Mouse (Mus musculus) heart, embryonic 12.5 days (tissue): Measurements from ENCODE around the gene Arhgap35. TPM values are rescaled to one million over a fixed set of nuclear protein-coding genes. Genes with fewer than 3 reads are reported as not detected.
"Not testable (repeated sequence)": the region's sequence is repeated elsewhere in the genome, so short reads cannot be mapped to it uniquely, and the experiment has no call there.

Source experiments
- ATAC-seq: fragments of 200-750 bp; cut with Nextera tagmentation; 2 replicates; pipeline ENCODE4 v1.8.0; 2017; ENCODE audit warnings: moderate TSS enrichment, moderate library complexity; ENCODE audit not compliant: insufficient number of reproducible peaks, low FRiP score
- H3K27ac ChIP-seq: fragments of 300-500 bp; sonication (generic); 2 replicates; pipeline ENCODE4 v1.5.1; 2016; ENCODE audit warnings: mild to moderate bottlenecking, moderate library complexity; ENCODE audit not compliant: poor library complexity, severe bottlenecking
- H3K27me3 ChIP-seq: fragments of 300-500 bp; sonication (generic); replicated peaks from 2 replicates; pipeline ENCODE4 v1.6.1; 2016; ENCODE audit warnings: mild to moderate bottlenecking, moderate library complexity
- H3K36me3 ChIP-seq: fragments of 300-500 bp; sonication (generic); 2 replicates; pipeline ENCODE4 v1.6.1; 2016; ENCODE audit warnings: mild to moderate bottlenecking, moderate library complexity
- H3K4me1 ChIP-seq: fragments of 300-500 bp; sonication (generic); replicated peaks from 2 replicates; pipeline ENCODE4 v1.6.1; 2016; ENCODE audit warnings: mild to moderate bottlenecking
- H3K4me2 ChIP-seq: fragments of 300-500 bp; sonication (generic); 2 replicates; pipeline ENCODE4 v1.6.1; 2016; ENCODE audit warnings: mild to moderate bottlenecking, moderate library complexity
- H3K4me3 ChIP-seq: fragments of 300-500 bp; sonication (generic); 2 replicates; pipeline ENCODE4 v1.5.1; 2016; ENCODE audit warnings: mild to moderate bottlenecking
- H3K9ac ChIP-seq: fragments of 300-500 bp; sonication (generic); 2 replicates; pipeline ENCODE4 v1.6.1; 2016; ENCODE audit warnings: mild to moderate bottlenecking, moderate library complexity
- H3K9me3 ChIP-seq: fragments of 300-500 bp; sonication (generic); replicated peaks from 2 replicates; pipeline ENCODE4 v1.6.1; 2016; ENCODE audit warnings: mild to moderate bottlenecking, moderate library complexity
- WGBS: fragments of 180-500 bp; shearing (Covaris S2); methylation state at CpG from one replicate; pipeline ENCODE4 v1.1.7; 2016; 5-methylcytosine and 5-hydroxymethylcytosine counted together
- polyA plus RNA-seq: library from polyadenylated mRNA; unstranded; fragments of >200 nt; fragmentation: Nextera tagmentation; extraction: Ambion mirVana; gene quantifications from 2 replicates; pipeline ENCODE4 v1.2.1, GENCODE M21; 2016

Arhgap35 gene
- 20.3 and 21.4 TPM in 2 replicates for polyA plus RNA-seq

DNA sequence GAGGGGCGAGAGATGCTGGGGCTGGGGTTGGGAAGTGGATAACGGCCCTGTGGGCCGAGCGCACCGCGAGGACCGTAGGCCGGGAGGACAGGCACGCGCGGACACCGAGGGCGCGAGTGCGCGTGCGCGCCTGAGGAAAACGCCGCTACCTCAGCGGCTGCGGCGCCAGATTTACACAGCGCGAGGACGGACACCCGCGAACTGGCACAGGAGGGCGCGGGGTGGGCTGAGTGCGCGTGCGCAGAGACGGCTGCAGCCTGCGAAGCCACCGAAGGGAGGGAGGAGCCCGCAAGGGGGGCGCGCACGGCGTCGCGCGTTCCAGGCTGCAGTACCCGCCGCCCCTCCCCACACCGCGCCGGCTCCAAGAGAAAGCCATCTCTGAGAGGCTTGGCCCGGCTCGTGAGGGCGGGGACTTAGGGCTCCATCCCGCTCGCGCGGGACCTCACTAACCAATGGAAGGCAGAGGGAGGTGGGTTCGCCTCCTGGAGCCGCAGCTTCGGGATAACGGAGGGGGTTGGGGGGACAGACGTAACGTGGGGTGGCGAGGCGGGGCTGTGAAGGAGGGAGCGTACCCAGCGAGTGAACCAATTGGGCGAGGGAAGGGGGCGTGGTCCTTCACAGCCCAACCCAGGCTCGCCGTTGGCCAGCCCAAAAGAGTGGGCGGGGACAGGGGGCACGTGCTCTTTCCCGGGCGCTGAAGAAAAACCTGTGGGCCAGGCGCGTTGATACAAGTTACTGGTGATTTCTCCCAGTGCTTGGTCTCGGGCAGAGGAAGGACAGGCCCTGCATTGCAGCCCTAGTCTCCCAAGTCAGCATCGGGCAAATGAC is at the start of gene Arhgap35:
Gene Arhgap35 (minus strand): TSS at position 106 of the 828 bp plus-strand sequence.
- peak; percentile 95 for ATAC-seq
- Histone ChIP-seq H3K36me3 (0 out of 2 replicates have a peak, but pooled peaks cover 3% of the 10 kb centered on the region), H3K27me3 (no peaks in the 10 kb centered on the region), H3K4me1 (peaks cover 47% of the 10 kb centered on the region), H3K9ac (peak within 1 kb of the TSS; percentile 95), H3K4me3 (peak within 1 kb of the TSS; percentile 67), H3K4me2 (peak within 1 kb of the TSS; percentile 88), H3K27ac (peak within 1 kb of the TSS; percentile 99), H3K9me3 (no peaks in the 10 kb centered on the region)
- WGBS, result under 1% methylated on average over 74 of the region's 78 CpGs

DNA sequence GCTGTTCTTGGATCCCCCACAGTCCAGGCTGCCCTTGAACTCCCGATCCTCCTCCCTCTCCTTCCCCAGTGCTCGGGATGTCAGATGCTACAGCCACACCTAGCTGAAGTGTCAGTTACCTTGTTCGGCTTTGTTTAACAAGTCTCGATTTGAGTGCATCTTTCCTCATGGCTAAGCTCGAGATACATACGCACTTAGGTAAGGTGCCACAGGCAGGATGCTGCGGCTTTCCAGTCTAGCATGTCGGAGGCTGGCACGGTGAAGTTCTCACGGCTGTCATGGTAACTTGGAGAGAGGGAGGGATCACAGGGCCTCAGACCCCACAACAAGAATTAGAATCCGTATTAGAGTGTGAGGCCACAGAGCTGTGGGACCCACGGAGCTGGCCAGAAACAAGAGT is 29.5 kb upstream of the Arhgap35 start:
- WGBS, result 71% methylated on average over 12 of the region's 12 CpGs
- Histone ChIP-seq H3K36me3 (no peaks in the 10 kb centered on the region), H3K27ac (no peak overlapping the region), H3K4me1 (0 out of 2 replicates have a peak, but pooled peaks cover 3% of the 10 kb centered on the region), H3K4me3 (no peak overlapping the region), H3K4me2 (no peak overlapping the region), H3K9ac (no peak overlapping the region), H3K9me3 (peaks cover 3% of the 10 kb centered on the region; the same call in 1 of the 2 replicates), H3K27me3 (no peaks in the 10 kb centered on the region)
- no peak for ATAC-seq

DNA sequence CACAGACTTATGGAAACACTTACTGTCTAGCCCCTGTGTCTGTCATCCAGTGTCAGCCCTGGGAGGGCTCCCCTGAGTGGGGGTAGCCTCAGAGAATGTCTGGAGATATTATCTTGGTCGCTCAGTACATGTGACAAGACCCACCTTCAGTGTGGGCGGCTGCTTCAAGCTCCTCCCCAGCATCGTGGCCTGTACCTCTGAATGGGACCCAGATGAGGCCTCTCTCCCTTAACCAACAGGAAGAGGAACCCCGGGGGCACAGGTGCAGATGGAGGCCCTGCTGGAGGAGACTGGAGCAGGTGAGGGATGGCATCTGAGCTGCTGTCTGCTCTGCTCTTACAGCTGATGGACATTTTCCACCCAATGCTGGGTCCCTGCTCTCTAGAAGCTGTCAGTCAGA is 28.3 kb upstream of the Arhgap35 start:
- not testable (repeated sequence) for H3K27ac ChIP-seq, H3K9me3 ChIP-seq, H3K4me1 ChIP-seq, H3K27me3 ChIP-seq, H3K4me3 ChIP-seq, H3K36me3 ChIP-seq, H3K9ac ChIP-seq, H3K4me2 ChIP-seq, ATAC-seq
- 42% methylated on average over 4 of the region's 4 CpGs for WGBS

DNA sequence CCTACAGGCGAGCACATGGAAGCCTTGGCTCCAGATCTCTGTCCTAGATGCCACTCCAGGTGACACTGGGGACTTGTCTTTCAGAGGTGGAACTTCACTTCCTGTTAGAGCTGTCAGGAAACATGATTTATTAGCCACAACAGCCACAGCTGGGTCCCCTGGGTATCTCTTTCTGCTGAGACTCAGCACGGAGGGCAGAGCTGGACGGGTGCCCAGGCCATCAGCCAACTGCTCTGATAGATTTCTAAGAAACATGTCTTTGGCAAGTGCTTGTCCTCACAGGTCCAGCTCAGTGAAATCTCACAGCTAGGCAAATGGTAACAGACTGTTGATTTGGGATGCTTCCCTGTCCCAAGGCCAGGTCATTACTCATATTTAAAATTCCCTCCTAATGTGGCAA is 24.2 kb upstream of the Arhgap35 start:
- ATAC-seq, result no peak
- Histone ChIP-seq H3K4me3 (no peak overlapping the region), H3K9ac (no peak overlapping the region), H3K4me1 (peaks cover 9% of the 10 kb centered on the region; the same call in 1 of the 2 replicates), H3K9me3 (peaks cover 3% of the 10 kb centered on the region; the same call in 1 of the 2 replicates), H3K27me3 (no peaks in the 10 kb centered on the region), H3K27ac (no peak overlapping the region), H3K4me2 (no peak overlapping the region), H3K36me3 (no peaks in the 10 kb centered on the region)
- 62% methylated on average over 3 of the region's 3 CpGs for WGBS

DNA sequence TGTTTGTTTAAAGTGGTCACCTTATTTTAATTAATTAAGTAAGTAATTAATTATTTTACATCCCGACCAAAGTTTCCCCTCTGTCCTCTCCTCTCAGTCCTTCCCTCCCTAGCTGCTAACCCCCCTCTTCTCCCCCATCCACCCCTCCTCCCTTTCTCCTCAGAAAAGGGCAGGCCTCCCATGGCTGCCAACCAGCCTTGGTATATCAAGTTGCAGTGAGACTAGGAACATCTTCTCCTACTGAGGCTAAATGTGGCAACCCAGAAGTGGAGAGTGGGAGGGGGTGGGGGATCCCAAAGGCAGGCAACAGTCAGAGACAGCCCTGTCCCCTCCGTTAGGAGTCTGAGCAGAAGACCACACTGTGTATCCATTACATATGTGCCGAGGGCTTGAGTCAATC is 20.3 kb upstream of the Arhgap35 start:
- Histone ChIP-seq H3K4me3 (no peak overlapping the region), H3K36me3 (no peaks in the 10 kb centered on the region), H3K4me1 (peaks cover 9% of the 10 kb centered on the region; the same call in 1 of the 2 replicates), H3K27me3 (no peaks in the 10 kb centered on the region), H3K9ac (no peak overlapping the region), H3K9me3 (peaks cover 3% of the 10 kb centered on the region; the same call in 1 of the 2 replicates), H3K4me2 (no peak overlapping the region), H3K27ac (no peak overlapping the region)
- no peak for ATAC-seq
- WGBS, result 55% methylated on average over 3 of the region's 3 CpGs

DNA sequence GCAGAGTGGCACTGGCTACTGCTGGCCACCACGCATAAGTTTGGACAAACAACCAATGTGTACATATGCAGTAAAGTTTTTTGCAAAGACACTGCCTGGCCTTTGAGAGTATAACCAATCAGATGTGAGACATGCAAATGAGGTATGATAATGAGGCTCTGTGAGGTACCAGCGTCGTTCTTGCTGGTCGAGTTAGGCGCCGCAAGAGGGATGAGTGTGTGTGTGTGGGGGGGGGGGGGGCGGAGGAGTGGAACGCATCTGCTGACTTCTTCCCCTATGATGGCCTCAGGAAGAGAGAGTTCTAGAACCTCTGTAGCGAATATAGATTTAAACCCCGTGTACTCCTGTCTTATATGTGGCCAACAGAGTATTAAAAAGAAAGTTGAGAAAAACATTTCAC is 19.1 kb upstream of the Arhgap35 start:
- ATAC-seq, H3K9ac ChIP-seq, H3K4me2 ChIP-seq, H3K27ac ChIP-seq, H3K4me3 ChIP-seq, H3K4me1 ChIP-seq, H3K27me3 ChIP-seq, H3K36me3 ChIP-seq, H3K9me3 ChIP-seq: not testable (repeated sequence)
- 16% methylated on average over 10 of the region's 10 CpGs for WGBS

DNA sequence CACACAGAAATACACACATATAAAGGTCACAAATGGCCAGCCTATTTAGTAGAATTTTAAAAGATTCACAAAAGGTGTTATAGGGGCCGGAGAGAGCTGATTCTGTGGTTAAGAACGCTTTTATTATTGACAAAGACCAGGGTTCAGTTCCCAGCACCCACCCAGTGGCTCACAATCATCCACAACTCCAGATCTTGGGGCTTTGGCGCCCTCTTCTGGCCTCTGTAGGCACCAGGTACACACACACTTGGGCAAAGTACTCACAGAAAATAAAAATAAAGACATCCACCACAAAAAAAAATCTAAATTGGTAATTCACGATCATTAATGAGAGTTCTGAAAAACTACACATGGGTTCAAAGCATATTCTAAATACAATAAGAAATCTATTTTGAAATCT is 17.1 kb upstream of the Arhgap35 start:
- 61% methylated on average over 4 of the region's 4 CpGs for WGBS
- Histone ChIP-seq H3K27me3 (no peaks in the 10 kb centered on the region), H3K9ac (no peak overlapping the region), H3K27ac (no peak overlapping the region), H3K9me3 (no peaks in the 10 kb centered on the region), H3K4me3 (no peak overlapping the region), H3K36me3 (no peaks in the 10 kb centered on the region), H3K4me1 (no peaks in the 10 kb centered on the region), H3K4me2 (no peak overlapping the region)
- no peak for ATAC-seq

DNA sequence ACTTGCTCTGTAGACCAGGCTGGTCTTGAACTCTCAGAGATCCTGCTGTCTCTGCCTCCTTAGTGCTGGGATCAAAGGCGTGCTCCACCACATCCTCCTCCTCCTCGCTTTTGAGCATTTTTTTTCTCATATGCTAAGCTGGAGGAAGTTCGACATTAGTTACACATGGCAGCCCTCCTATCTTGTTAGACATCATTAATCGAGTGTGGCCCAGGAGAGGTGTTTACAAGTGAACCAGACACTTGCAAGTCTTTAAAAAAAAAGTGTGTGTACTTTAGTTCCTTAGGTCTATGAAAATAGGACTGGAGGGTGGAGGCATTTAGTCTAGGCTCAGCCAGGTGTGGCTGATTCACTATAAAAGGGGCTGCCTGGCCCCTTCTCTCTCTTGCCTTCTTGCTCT is 16.2 kb upstream of the Arhgap35 start:
- H3K36me3 ChIP-seq, result no peaks in the 10 kb centered on the region
- no peaks in the 10 kb centered on the region for H3K4me1 ChIP-seq
- 78% methylated on average over 4 of the region's 4 CpGs for WGBS
- H3K4me3 ChIP-seq, result no peak overlapping the region
- H3K9me3 ChIP-seq, result no peaks in the 10 kb centered on the region
- no peaks in the 10 kb centered on the region for H3K27me3 ChIP-seq
- no peak overlapping the region for H3K27ac ChIP-seq
- no peak overlapping the region for H3K4me2 ChIP-seq
- ATAC-seq, result no peak
- no peak overlapping the region for H3K9ac ChIP-seq

DNA sequence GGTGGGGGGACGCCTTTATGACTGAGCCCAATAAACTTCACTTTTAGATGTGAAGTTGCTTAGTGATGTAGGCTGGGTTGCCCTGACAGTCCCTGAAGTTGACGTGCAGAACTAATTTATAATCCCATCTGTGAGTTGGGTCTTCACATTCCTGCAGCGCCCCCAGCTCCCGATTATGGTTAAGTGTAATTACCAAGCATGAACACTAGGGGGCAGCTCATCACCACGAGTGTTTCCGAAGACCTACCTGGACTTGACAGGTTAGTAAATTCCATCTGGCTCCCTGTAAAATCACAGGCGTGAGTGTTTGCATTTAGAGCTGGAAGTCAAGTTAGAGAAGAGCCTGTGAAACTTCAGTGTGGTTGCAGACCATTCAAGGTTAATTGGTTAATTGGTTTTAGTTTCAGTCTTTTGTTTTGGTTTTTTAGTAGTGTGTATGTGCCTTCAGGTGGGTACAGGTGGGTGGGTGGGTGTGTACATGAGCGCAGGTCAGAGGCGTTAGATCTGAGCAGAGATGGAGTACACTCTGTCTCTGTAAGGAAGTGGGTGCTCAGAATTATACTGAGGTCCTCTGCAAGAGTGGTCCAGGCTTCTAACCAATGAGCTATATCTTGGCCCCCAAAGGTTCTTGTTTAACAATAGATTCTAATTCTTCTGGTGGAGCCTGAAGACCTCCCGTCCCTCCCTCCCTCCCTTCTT is 15.0 kb upstream of the Arhgap35 start:
- no peaks in the 10 kb centered on the region for H3K27me3 ChIP-seq
- no peak overlapping the region for H3K9ac ChIP-seq
- no peak overlapping the region for H3K27ac ChIP-seq
- H3K4me2 ChIP-seq, result no peak overlapping the region
- H3K4me1 ChIP-seq, result no peaks in the 10 kb centered on the region
- 14% methylated on average over 10 of the region's 10 CpGs for WGBS
- no peak for ATAC-seq
- H3K9me3 ChIP-seq, result no peaks in the 10 kb centered on the region
- no peaks in the 10 kb centered on the region for H3K36me3 ChIP-seq
- H3K4me3 ChIP-seq, result no peak overlapping the region

DNA sequence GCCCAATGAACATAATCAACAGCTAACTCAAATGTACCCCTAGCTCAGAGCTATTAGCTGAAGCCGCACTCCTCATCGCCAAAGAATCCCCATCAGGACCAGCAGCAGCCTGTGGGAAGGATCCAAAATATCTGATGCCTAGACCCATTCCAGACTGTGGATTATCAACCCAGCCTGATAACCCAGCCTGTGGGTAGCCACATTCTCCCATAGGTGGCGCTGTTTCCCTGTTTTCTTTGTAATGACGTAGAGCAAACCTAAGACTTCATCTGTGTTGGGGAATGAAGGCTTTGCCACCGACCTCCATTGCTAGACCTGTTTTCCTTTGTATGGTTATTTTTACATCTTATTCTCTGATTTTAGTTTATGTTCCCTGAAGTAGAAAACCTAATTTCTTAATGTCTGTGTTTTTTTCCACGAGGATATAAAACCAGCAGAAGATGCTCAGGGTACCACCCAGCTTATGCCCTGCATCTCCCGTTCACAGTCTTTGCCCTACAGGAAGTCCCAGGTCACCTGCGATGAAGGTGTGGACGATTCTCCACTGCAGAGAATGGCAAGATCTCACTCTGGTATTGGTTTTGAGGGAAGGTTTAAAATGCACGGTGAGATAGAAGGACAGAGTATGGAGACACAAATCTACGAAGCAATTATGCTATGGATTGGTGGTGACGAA is 13.4 kb upstream of the Arhgap35 start:
- H3K27ac ChIP-seq, result no peak overlapping the region
- no peaks in the 10 kb centered on the region for H3K36me3 ChIP-seq
- no peaks in the 10 kb centered on the region for H3K9me3 ChIP-seq
- H3K4me1 ChIP-seq, result 0 out of 2 replicates have a peak, but pooled peaks cover 3% of the 10 kb centered on the region
- no peak overlapping the region for H3K9ac ChIP-seq
- no peak overlapping the region for H3K4me3 ChIP-seq
- 31% methylated on average over 12 of the region's 12 CpGs for whole genome bisulfite sequencing
- H3K27me3 ChIP-seq, result no peaks in the 10 kb centered on the region
- H3K4me2 ChIP-seq, result no peak overlapping the region
- ATAC-seq, result 0 out of 2 replicates have a peak, but pooled peaks have one; percentile 51

DNA sequence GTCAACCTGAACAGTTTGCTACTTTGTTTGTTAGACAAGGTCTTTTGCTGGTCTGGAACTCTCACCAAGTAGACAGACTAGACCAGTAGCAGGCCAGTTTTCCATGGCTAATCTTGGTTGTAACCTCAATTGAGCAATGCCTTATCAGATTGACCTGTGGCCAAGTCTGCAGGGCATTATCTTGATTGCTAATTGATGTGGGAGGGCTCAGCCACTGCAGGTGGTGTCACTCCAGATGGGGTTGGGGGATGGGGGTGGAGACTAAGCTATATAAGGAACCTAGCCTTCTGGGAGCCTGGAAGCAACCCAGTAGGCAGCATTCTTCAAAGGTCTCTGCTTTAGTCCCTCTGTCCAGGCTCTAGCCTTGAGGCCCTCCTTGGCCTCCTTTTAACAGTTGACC is 8.9 kb upstream of the Arhgap35 start:
- no peak overlapping the region for H3K4me3 ChIP-seq
- H3K9ac ChIP-seq, result no peak overlapping the region
- H3K27me3 ChIP-seq, result no peaks in the 10 kb centered on the region
- no peaks in the 10 kb centered on the region for H3K9me3 ChIP-seq
- no peak overlapping the region for H3K4me2 ChIP-seq
- no peak for ATAC-seq
- H3K4me1 ChIP-seq, result peaks cover 8% of the 10 kb centered on the region; the same call in 1 of the 2 replicates
- H3K36me3 ChIP-seq, result no peaks in the 10 kb centered on the region
- H3K27ac ChIP-seq, result no peak overlapping the region
